Mouse (Mus musculus) spleen, adult 2 months (tissue): ENCODE measurements around the gene Clcn5. TPM values are rescaled to one million over a fixed set of nuclear protein-coding genes. Genes with fewer than 3 reads are reported as not detected.

Experiments
- DNase-seq, 2 experiments: peaks; one replicate each; pipeline versions ENCODE4 v3.0.0 to v3.0.0-alpha.2; 2012 to 2021; ENCODE audit warnings: low spot score in 2 of 2, low read depth in 1 of 2
- H3K27ac ChIP-seq: fragments of 200-500 bp; 2 replicates; pipeline ENCODE4 v1.5.1; 2012; ENCODE audit warnings: low read length, inconsistent platforms; ENCODE audit not compliant: insufficient read depth
- H3K27me3 ChIP-seq: fragments of 200-500 bp; 2 replicates; pipeline ENCODE4 v1.6.1; 2012; ENCODE audit warnings: mild to moderate bottlenecking, moderate library complexity, low read length, inconsistent platforms; ENCODE audit not compliant: control insufficient read depth, insufficient read depth
- H3K36me3 ChIP-seq: fragments of 200-500 bp; 2 replicates; pipeline ENCODE4 v1.6.1; 2012; ENCODE audit warnings: mild to moderate bottlenecking, low read length, inconsistent platforms; ENCODE audit not compliant: control insufficient read depth, insufficient read depth
- H3K4me1 ChIP-seq: fragments of 200-500 bp; 2 replicates; pipeline ENCODE4 v1.6.1; 2011; ENCODE audit warnings: inconsistent platforms; ENCODE audit not compliant: control insufficient read depth, insufficient read depth, insufficient read length
- H3K4me3 ChIP-seq: fragments of 200-500 bp; 2 replicates; pipeline ENCODE4 v1.5.1; 2011; ENCODE audit warnings: mild to moderate bottlenecking, inconsistent platforms; ENCODE audit not compliant: insufficient read depth, insufficient read length; ENCODE audit errors: extremely low read depth
- CTCF ChIP-seq: fragments of 200-500 bp; IDR thresholded peaks from 2 replicates; pipeline ENCODE4 v1.5.1; 2011; ENCODE audit warnings: mild to moderate bottlenecking, inconsistent platforms; ENCODE audit not compliant: insufficient read depth, insufficient read length, insufficient replicate concordance; ENCODE audit errors: extremely low read depth
- POLR2A ChIP-seq: fragments of 200-500 bp; IDR thresholded peaks from 2 replicates; pipeline ENCODE4 v1.6.1; 2011; ENCODE audit warnings: low read depth, low read length, inconsistent platforms
- WGBS: fragments of 180-500 bp; shearing (Covaris S2); methylation state at CpG from one replicate; pipeline ENCODE4 v1.1.7; 2018; 5-methylcytosine and 5-hydroxymethylcytosine counted together
- polyA plus RNA-seq: library from polyadenylated mRNA; depleted of rRNA; stranded (reverse); fragments of >200 nt; gene quantifications from 2 replicates; pipeline ENCODE4 v1.2.3, GENCODE M21; 2012

Clcn5 gene
- polyA plus RNA-seq, 1 experiment = 1.8 TPM

- H3K27me3 ChIP-seq = no peaks in the 10 kb centered on the region
- H3K27ac ChIP-seq = no peak overlapping the region
- no peak overlapping the region for H3K4me3 ChIP-seq
- H3K36me3 ChIP-seq = no peaks in the 10 kb centered on the region
- DNase-seq = no peak
- no peaks in the 10 kb centered on the region for H3K4me1 ChIP-seq
- 43% methylated on average over 2 of the region's 2 CpGs for WGBS
- TF ChIP-seq POLR2A (no peak), CTCF (no peak)
Observed at GRCm38 (mm10) chrX:7308242-7308641, 10.9 kb downstream of the Clcn5 start.

DNA sequence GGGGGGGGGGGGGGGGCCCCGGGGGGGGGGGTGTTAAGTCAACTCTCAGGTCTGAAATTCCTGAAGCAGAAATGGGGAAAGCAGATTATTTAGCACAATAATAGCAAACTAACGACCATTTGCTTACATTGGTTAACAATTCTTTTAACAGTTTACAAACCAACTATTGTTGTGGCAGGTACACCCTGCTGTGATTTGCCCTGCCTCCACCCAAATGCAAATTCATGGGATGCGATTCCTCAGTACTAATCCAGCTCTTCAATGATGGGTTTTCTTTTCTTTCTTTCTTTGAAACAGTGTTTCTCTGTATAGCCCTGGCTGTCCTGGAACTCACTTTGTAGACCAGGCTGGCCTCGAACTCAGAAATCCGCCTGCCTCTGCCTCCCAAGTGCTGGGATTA lies 12.3 kb downstream of the Clcn5 start:
- TF ChIP-seq CTCF = no peak
- TF ChIP-seq POLR2A = no peak

GRCm38 (mm10) chrX:7292981-7293380 lies 26.2 kb downstream of the Clcn5 start:
- no peak for DNase-seq
- H3K36me3 ChIP-seq = no peaks in the 10 kb centered on the region
- WGBS = 50% methylated on average over 2 of the region's 2 CpGs
- no peaks in the 10 kb centered on the region for H3K27me3 ChIP-seq
- no peaks in the 10 kb centered on the region for H3K4me1 ChIP-seq
- H3K27ac ChIP-seq = no peak overlapping the region
- H3K4me3 ChIP-seq = no peak overlapping the region
- TF ChIP-seq CTCF = no peak
- no peak for TF ChIP-seq POLR2A

More for the DNA sequence above, 12.3 kb downstream of the Clcn5 start:
- Histone ChIP-seq H3K36me3 (no peaks in the 10 kb centered on the region), H3K27me3 (no peaks in the 10 kb centered on the region), H3K4me3 (no peak overlapping the region), H3K4me1 (no peaks in the 10 kb centered on the region), H3K27ac (no peak overlapping the region)
- no peak for DNase-seq
- WGBS = 70% methylated on average over 5 of the region's 5 CpGs

- Histone ChIP-seq H3K4me1 (no peaks in the 10 kb centered on the region), H3K27me3 (no peaks in the 10 kb centered on the region), H3K4me3 (no peak overlapping the region), H3K36me3 (no peaks in the 10 kb centered on the region), H3K27ac (no peak overlapping the region)
- TF ChIP-seq POLR2A (no peak), CTCF (no peak)
- no peak for DNase-seq
- WGBS = 92% methylated on average over 8 of the region's 8 CpGs
Observed at GRCm38 (mm10) chrX:7292151-7292768, 26.9 kb downstream of the Clcn5 start.

DNA sequence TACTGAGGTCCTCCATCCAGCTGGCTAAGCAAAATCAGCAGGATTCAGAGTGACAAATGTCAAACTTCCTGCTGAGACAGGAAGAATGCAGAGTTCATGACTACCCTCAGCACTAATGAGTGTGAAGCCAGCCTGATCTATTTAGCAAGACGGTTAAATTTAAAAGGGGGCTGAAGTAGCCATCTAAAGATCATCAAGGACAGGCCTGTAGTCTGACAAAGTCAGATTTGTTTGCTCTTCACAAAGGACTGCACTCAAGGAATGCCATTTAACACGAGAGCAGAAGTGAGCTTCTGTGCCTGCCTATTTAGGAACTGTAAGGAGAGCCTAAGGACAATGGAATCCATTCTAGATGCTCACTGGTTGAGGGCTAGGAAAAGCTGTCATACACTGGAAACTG lies 30.2 kb downstream of the Clcn5 start:
- Histone ChIP-seq H3K4me3 (no peak overlapping the region), H3K27ac (no peak overlapping the region), H3K36me3 (no peaks in the 10 kb centered on the region), H3K4me1 (no peaks in the 10 kb centered on the region), H3K27me3 (no peaks in the 10 kb centered on the region)
- no peak for TF ChIP-seq POLR2A
- DNase-seq = no peak
- 73% methylated on average over 2 of the region's 2 CpGs for WGBS

GRCm38 (mm10) chrX:7287051-7287734 lies 32.0 kb downstream of the Clcn5 start:
- WGBS = 76% methylated on average over 2 of the region's 2 CpGs
- Histone ChIP-seq H3K4me1 (no peaks in the 10 kb centered on the region), H3K27me3 (no peaks in the 10 kb centered on the region), H3K36me3 (no peaks in the 10 kb centered on the region), H3K27ac (no peak overlapping the region), H3K4me3 (no peak overlapping the region)
- no peak for DNase-seq
- TF ChIP-seq POLR2A (no peak), CTCF (no peak)

DNA sequence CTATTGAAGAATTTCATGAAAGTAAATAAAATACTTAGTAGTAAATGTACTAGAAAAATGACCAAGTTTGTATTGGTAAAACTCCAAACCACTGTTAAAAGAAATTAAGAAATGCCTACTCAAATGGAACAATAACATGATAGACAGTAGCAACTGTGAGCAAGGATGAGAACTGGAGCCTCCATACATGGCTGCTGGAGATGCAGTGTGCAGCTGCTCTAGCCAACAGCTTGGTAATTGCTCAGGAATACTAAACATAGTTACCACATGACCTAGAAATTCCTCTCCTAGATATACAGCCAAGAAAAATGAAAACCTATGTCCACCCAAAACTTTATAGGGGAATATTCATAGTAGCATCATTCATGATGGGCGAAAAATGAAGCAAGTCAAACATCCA lies 36.5 kb downstream of the Clcn5 start:
- TF ChIP-seq POLR2A = no peak
- TF ChIP-seq CTCF = no peak
- Histone ChIP-seq H3K36me3 (no peaks in the 10 kb centered on the region), H3K27ac (no peak overlapping the region), H3K4me3 (no peak overlapping the region), H3K4me1 (no peaks in the 10 kb centered on the region), H3K27me3 (no peaks in the 10 kb centered on the region)
- WGBS = 74% methylated on average over 1 of the region's 1 CpGs
- no peak for DNase-seq
